Mouse (Mus musculus) bone marrow macrophage, adult 2 months (primary cell): ENCODE data around the gene Parp3. TPM values are rescaled to one million over a fixed set of nuclear protein-coding genes. Genes with fewer than 3 reads are reported as not detected.

ENCODE experiments used
- H3K27ac ChIP-seq: 2 replicates; pipeline ENCODE4 v1.5.1; 2012; ENCODE audit warnings: low read depth, low read length; ENCODE audit not compliant: insufficient read depth
- H3K4me1 ChIP-seq: 2 replicates; pipeline ENCODE4 v1.6.1; 2012; ENCODE audit warnings: low read length; ENCODE audit not compliant: control insufficient read depth, insufficient read depth
- H3K4me3 ChIP-seq: 2 replicates; pipeline ENCODE4 v1.5.1; 2012; ENCODE audit warnings: mild to moderate bottlenecking, low read length, moderate library complexity; ENCODE audit not compliant: insufficient read depth
- CTCF ChIP-seq: IDR thresholded peaks from 2 replicates; pipeline ENCODE4 v1.5.1; 2012; ENCODE audit warnings: low read depth, mild to moderate bottlenecking, low read length, moderate library complexity
- POLR2A ChIP-seq: IDR thresholded peaks from 2 replicates; pipeline ENCODE4 v1.6.1; 2012; ENCODE audit warnings: mild to moderate bottlenecking, low read depth, low read length, borderline replicate concordance
- polyA plus RNA-seq: library from polyadenylated mRNA; stranded (reverse); fragments of >200 nt; gene quantifications from 2 replicates; pipeline ENCODE4 v1.2.4, GENCODE M21; 2012; ENCODE audit not compliant: missing spikeins, insufficient read depth, insufficient read length

Gene Parp3
- polyA plus RNA-seq, 1 experiment, result 21.0 TPM

GRCm38 (mm10) chr9:106452351-106452750 is 24.4 kb downstream of the Parp3 start:
- Histone ChIP-seq H3K27ac (no peak overlapping the region), H3K4me1 (peaks cover 7% of the 10 kb centered on the region), H3K4me3 (no peak overlapping the region)
- TF ChIP-seq POLR2A (no peak), CTCF (no peak)

DNA sequence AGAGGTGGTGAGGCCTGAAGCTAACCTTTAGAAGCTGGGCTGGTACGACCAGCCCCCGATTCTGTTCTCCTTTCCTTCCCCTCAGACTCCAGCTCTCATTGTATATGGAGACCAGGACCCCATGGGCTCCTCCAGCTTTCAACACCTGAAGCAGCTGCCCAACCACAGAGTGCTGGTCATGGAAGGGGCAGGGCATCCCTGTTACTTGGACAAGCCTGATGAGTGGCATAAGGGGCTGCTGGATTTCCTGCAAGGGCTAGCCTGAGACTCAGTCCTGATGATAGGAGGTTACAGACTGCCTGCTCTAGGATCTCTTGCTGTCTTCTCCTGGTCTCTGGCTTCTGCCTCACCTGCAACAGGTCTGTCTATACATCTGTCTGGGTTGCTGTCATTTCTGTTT is 24.9 kb downstream of the Parp3 start:
- H3K4me1 ChIP-seq, result peaks cover 7% of the 10 kb centered on the region
- H3K27ac ChIP-seq, result no peak overlapping the region
- H3K4me3 ChIP-seq, result no peak overlapping the region
- TF ChIP-seq POLR2A, result no peak
- no peak for TF ChIP-seq CTCF

DNA sequence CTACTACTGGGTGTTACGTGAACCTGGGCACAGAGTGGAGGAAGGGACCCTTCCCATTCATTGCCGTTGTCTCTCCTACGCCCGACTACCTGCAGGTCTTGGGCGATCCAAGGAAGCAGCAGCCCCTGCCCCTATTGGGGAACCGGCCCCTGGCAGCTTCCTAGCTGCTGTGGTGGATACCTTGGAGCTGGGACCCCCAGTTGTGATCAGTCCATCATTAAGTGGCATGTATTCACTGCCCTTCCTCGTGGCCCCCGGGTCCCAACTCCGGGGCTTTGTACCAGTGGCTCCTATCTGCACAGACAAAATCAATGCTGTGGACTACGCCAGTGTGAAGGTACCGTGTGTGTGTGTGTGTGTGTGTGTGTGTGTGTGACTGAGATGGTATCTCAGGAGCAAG is 25.5 kb downstream of the Parp3 start:
- H3K4me3 ChIP-seq, result no peak overlapping the region
- no peak overlapping the region for H3K27ac ChIP-seq
- TF ChIP-seq POLR2A, result no peak
- TF ChIP-seq CTCF, result no peak
- peaks cover 7% of the 10 kb centered on the region for H3K4me1 ChIP-seq

- TF ChIP-seq CTCF (no peak), POLR2A (no peak)
- peaks cover 7% of the 10 kb centered on the region for H3K4me1 ChIP-seq
Measured at GRCm38 (mm10) chr9:106450661-106451060, 26.1 kb downstream of the Parp3 start.

GRCm38 (mm10) chr9:106449947-106450346 is 26.8 kb downstream of the Parp3 start:
- Histone ChIP-seq H3K27ac (no peak overlapping the region), H3K4me3 (no peak overlapping the region), H3K4me1 (peaks cover 7% of the 10 kb centered on the region)
- no peak for TF ChIP-seq CTCF

More at GRCm38 (mm10) chr9:106450661-106451060, 26.1 kb downstream of the Parp3 start:
- H3K27ac ChIP-seq, result no peak overlapping the region
- H3K4me3 ChIP-seq, result no peak overlapping the region

- Histone ChIP-seq H3K27ac (peak overlapping the region; percentile 55), H3K4me3 (peak overlapping the region; percentile 84), H3K4me1 (peaks cover 7% of the 10 kb centered on the region)
- TF ChIP-seq POLR2A (no peak), CTCF (peak; percentile 36; the same call in 1 of the 2 replicates)
Measured at GRCm38 (mm10) chr9:106448498-106449031, 28.2 kb downstream of the Parp3 start.

GRCm38 (mm10) chr9:106447951-106448350 is 28.8 kb downstream of the Parp3 start:
- H3K4me1 ChIP-seq, result peaks cover 7% of the 10 kb centered on the region
- H3K4me3 ChIP-seq, result peak overlapping the region; percentile 84
- H3K27ac ChIP-seq, result peak overlapping the region; percentile 55
- no peak for TF ChIP-seq POLR2A

GRCm38 (mm10) chr9:106447348-106447747 is 29.4 kb downstream of the Parp3 start, which contains the start of the genes Abhd14b and Abhd14a:
Gene Abhd14b, plus strand, starts transcription at chr9:106447459.
Gene Abhd14a, minus strand, starts transcription at chr9:106447678.
- TF ChIP-seq POLR2A, result no peak
- TF ChIP-seq CTCF, result 0 out of 2 replicates have a peak, but pooled peaks have one; percentile 26
- H3K4me1 ChIP-seq, result peaks cover 7% of the 10 kb centered on the region
- peak within 1 kb of the TSS; percentile 84 for H3K4me3 ChIP-seq
- peak within 1 kb of the TSS; percentile 55 for H3K27ac ChIP-seq

- Histone ChIP-seq H3K4me1 (peaks cover 7% of the 10 kb centered on the region), H3K27ac (no peak overlapping the region), H3K4me3 (no peak overlapping the region)
- no peak for TF ChIP-seq POLR2A
- no peak for TF ChIP-seq CTCF
Measured at GRCm38 (mm10) chr9:106444836-106445235, 31.9 kb downstream of the Parp3 start.

- H3K4me1 ChIP-seq, result peaks cover under 1% of the 10 kb centered on the region; the same call in 1 of the 2 replicates
- TF ChIP-seq POLR2A (no peak), CTCF (no peak)
- no peak overlapping the region for H3K4me3 ChIP-seq
- no peak overlapping the region for H3K27ac ChIP-seq
Measured at GRCm38 (mm10) chr9:106442680-106443079, 34.1 kb downstream of the Parp3 start.
